Mouse (Mus musculus): Measurements from ENCODE around the gene Tbc1d2b. TPM values are rescaled to one million over a fixed set of nuclear protein-coding genes. Genes with fewer than 3 reads are reported as not detected.

Gene Tbc1d2b
- polyA plus RNA-seq, 1 experiment from 2014 or later: 17.3 TPM

GRCm38 (mm10) chr9:90162926-90163748, 107.5 kb downstream of the Tbc1d2b start, which contains the start of gene Adamts7:
Adamts7 (plus strand) TSS chr9:90163069.
- no peaks in the 10 kb centered on the region for H3K36me3 ChIP-seq
- WGBS: under 1% methylated on average over 54 of the region's 60 CpGs
- H3K9me3 ChIP-seq: no peaks in the 10 kb centered on the region; the same call in 1 of the 2 replicates
- H3K27me3 ChIP-seq: no peaks in the 10 kb centered on the region
- peak within 1 kb of the TSS; percentile 92 for H3K4me2 ChIP-seq
- peak within 1 kb of the TSS; percentile 77 for H3K4me3 ChIP-seq
- H3K4me1 ChIP-seq: peaks cover 15% of the 10 kb centered on the region
- ATAC-seq (ENCODE audit: insufficient number of reproducible peaks, insufficient read depth, low FRiP score, low TSS enrichment, low read depth): peak; percentile 52
- peak within 1 kb of the TSS; percentile 88 for H3K9ac ChIP-seq
- peak within 1 kb of the TSS; percentile 77 for H3K27ac ChIP-seq

- Histone ChIP-seq H3K36me3 (no peaks in the 10 kb centered on the region), H3K4me2 (peak overlapping the region; percentile 92), H3K4me1 (peaks cover 15% of the 10 kb centered on the region), H3K27me3 (no peaks in the 10 kb centered on the region), H3K27ac (peak overlapping the region; percentile 77), H3K9ac (peak overlapping the region; percentile 88), H3K9me3 (no peaks in the 10 kb centered on the region; the same call in 1 of the 2 replicates), H3K4me3 (peak overlapping the region; percentile 77)
- 8% methylated on average over 20 of the region's 29 CpGs for whole genome bisulfite sequencing
- peak; percentile 80; the same call in 1 of the 2 replicates for ATAC-seq (ENCODE audit: insufficient number of reproducible peaks, insufficient read depth, low FRiP score, low TSS enrichment, low read depth)
These were observed 108.2 kb downstream of the Tbc1d2b start for GRCm38 (mm10) chr9:90162243-90162925.

Other genes with a start within 250 kb of the Tbc1d2b start
- 16.4 and 18.9 TPM in 2 replicates for gene Ctsh, start 216.7 kb downstream of the Tbc1d2b start, polyA plus RNA-seq (2015; fragmentation: Nextera tagmentation; extraction: Ambion mirVana)
- gene Morf4l1, start 156.0 kb downstream of the Tbc1d2b start, polyA plus RNA-seq (2015; fragmentation: Nextera tagmentation; extraction: Ambion mirVana): 516 and 565 TPM in 2 replicates
- 20.0 and 21.5 TPM in 2 replicates for gene Adamts7, start 107.7 kb downstream of the Tbc1d2b start, polyA plus RNA-seq (2015; fragmentation: Nextera tagmentation; extraction: Ambion mirVana)

Measured in embryonic facial prominence, embryonic 13.5 days (tissue).